Mouse (Mus musculus) embryonic facial prominence, embryonic 15.5 days (tissue): Measurements from ENCODE around the gene Eef1a2. TPM values are rescaled to one million over a fixed set of nuclear protein-coding genes. Genes with fewer than 3 reads are reported as not detected.
"Not testable (repeated sequence)": the region's sequence is repeated elsewhere in the genome, so short reads cannot be mapped to it uniquely, and the experiment has no call there.

Experiments
- ATAC-seq: fragments of 200-750 bp; cut with Nextera tagmentation; 2 replicates; pipeline ENCODE4 v1.8.0; 2017; ENCODE audit warnings: low read depth, moderate TSS enrichment; ENCODE audit not compliant: insufficient number of reproducible peaks, low FRiP score, low TSS enrichment
- H3K27ac ChIP-seq: fragments of 300-500 bp; sonication (generic); replicated peaks from 2 replicates; pipeline ENCODE4 v1.5.1; 2015; ENCODE audit warnings: mild to moderate bottlenecking, inconsistent platforms
- H3K27me3 ChIP-seq: fragments of 300-500 bp; sonication (generic); 2 replicates; pipeline ENCODE4 v1.6.1; 2015; ENCODE audit warnings: inconsistent platforms
- H3K36me3 ChIP-seq: fragments of 300-500 bp; sonication (generic); 2 replicates; pipeline ENCODE4 v1.6.1; 2015; ENCODE audit warnings: mild to moderate bottlenecking, inconsistent platforms
- H3K4me1 ChIP-seq: fragments of 300-500 bp; sonication (generic); 2 replicates; pipeline ENCODE4 v1.6.1; 2015; ENCODE audit warnings: inconsistent platforms
- H3K4me2 ChIP-seq: fragments of 300-500 bp; sonication (generic); replicated peaks from 2 replicates; pipeline ENCODE4 v1.6.1; 2015; ENCODE audit warnings: mild to moderate bottlenecking, inconsistent platforms
- H3K4me3 ChIP-seq: fragments of 300-500 bp; sonication (generic); replicated peaks from 2 replicates; pipeline ENCODE4 v1.5.1; 2015; ENCODE audit warnings: mild to moderate bottlenecking, inconsistent platforms
- H3K9ac ChIP-seq: fragments of 300-500 bp; sonication (generic); 2 replicates; pipeline ENCODE4 v1.6.1; 2015; ENCODE audit warnings: inconsistent platforms
- H3K9me3 ChIP-seq: fragments of 300-500 bp; sonication (generic); replicated peaks from 2 replicates; pipeline ENCODE4 v1.6.1; 2016; ENCODE audit warnings: inconsistent platforms
- WGBS: fragments of 180-500 bp; shearing (Covaris S2); methylation state at CpG from one replicate; pipeline ENCODE4 v1.1.7; 2015; 5-methylcytosine and 5-hydroxymethylcytosine counted together
- polyA plus RNA-seq: library from polyadenylated mRNA; unstranded; fragments of >200 nt; fragmentation: Nextera tagmentation; extraction: Ambion mirVana; gene quantifications from 2 replicates; pipeline ENCODE4 v1.2.1, GENCODE M21; 2015

Gene Eef1a2
- 0.21 and 0.25 TPM in 2 replicates for polyA plus RNA-seq

GRCm38 (mm10) chr2:181156248-181157121 lies at the start of gene Eef1a2:
TSS of gene Eef1a2 (minus strand) at chr2:181157014.
- H3K27ac ChIP-seq: no peak within 1 kb of the TSS
- peak within 1 kb of the TSS; percentile 37 for H3K4me2 ChIP-seq
- H3K4me3 ChIP-seq: peak within 1 kb of the TSS; percentile 23
- no peaks in the 10 kb centered on the region for H3K36me3 ChIP-seq
- H3K4me1 ChIP-seq: 0 out of 2 replicates have a peak, but pooled peaks cover 5% of the 10 kb centered on the region
- no peak within 1 kb of the TSS for H3K9ac ChIP-seq
- H3K27me3 ChIP-seq: peaks cover 55% of the 10 kb centered on the region
- WGBS: 3% methylated on average over 55 of the region's 55 CpGs
- no peaks in the 10 kb centered on the region for H3K9me3 ChIP-seq
- ATAC-seq: no peak

GRCm38 (mm10) chr2:181206118-181206517 lies 49.3 kb upstream of the Eef1a2 start:
- H3K27ac ChIP-seq: no peak overlapping the region
- no peaks in the 10 kb centered on the region for H3K9me3 ChIP-seq
- WGBS: 75% methylated on average over 9 of the region's 9 CpGs
- ATAC-seq: no peak
- no peaks in the 10 kb centered on the region for H3K36me3 ChIP-seq
- no peaks in the 10 kb centered on the region for H3K4me1 ChIP-seq
- no peak overlapping the region for H3K9ac ChIP-seq
- no peak overlapping the region for H3K4me3 ChIP-seq
- H3K27me3 ChIP-seq: peaks cover 3% of the 10 kb centered on the region
- H3K4me2 ChIP-seq: no peak overlapping the region

DNA sequence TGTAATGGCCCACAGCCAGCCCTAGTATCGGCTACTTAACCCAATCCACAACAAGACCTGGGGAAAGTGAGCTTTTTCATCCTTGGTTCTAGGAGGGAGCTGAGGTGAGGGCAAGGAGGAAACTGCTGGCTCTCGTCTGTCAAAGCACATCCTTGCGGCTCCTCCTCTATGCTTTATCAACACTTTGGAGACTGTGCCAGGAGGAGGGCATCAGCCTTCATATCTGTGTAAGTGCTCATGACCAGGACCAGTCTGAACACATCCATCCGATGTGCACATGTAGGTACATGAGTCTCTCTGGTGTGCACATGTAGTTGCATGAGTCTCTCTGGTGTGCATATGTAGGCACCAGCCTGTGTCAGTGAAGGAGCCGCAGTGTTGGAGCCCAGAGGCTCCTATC lies 48.9 kb upstream of the Eef1a2 start:
- Histone ChIP-seq H3K27me3 (no peaks in the 10 kb centered on the region), H3K4me1 (no peaks in the 10 kb centered on the region), H3K27ac (no peak overlapping the region), H3K9me3 (no peaks in the 10 kb centered on the region), H3K4me2 (no peak overlapping the region), H3K36me3 (no peaks in the 10 kb centered on the region), H3K9ac (no peak overlapping the region), H3K4me3 (no peak overlapping the region)
- 79% methylated on average over 5 of the region's 5 CpGs for WGBS
- ATAC-seq: no peak

DNA sequence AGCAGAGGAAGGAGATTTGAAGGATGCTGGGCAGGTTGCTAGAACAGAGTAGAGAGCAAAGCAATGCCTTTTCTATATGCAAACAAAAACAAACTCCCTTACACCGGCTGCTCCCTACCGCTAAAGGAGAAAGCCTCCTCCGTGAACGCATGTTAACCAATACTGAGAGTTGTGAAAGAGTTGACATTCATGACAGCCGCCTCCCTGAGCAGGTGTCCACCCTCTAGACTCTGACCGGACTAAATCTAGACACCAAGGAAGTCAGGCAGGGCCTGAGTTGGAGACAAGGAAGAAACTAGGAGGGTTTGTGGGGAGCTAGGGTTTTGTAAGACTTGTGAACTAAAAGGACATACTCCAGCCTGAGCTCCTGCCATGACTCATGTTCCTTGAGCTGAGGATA lies 46.1 kb upstream of the Eef1a2 start:
- H3K27me3 ChIP-seq: 0 out of 2 replicates have a peak, but pooled peaks cover 4% of the 10 kb centered on the region
- ATAC-seq: no peak
- WGBS: 72% methylated on average over 6 of the region's 6 CpGs
- no peak overlapping the region for H3K4me2 ChIP-seq
- no peaks in the 10 kb centered on the region for H3K9me3 ChIP-seq
- no peak overlapping the region for H3K27ac ChIP-seq
- no peak overlapping the region for H3K9ac ChIP-seq
- no peak overlapping the region for H3K4me3 ChIP-seq
- no peaks in the 10 kb centered on the region for H3K36me3 ChIP-seq
- H3K4me1 ChIP-seq: no peaks in the 10 kb centered on the region

DNA sequence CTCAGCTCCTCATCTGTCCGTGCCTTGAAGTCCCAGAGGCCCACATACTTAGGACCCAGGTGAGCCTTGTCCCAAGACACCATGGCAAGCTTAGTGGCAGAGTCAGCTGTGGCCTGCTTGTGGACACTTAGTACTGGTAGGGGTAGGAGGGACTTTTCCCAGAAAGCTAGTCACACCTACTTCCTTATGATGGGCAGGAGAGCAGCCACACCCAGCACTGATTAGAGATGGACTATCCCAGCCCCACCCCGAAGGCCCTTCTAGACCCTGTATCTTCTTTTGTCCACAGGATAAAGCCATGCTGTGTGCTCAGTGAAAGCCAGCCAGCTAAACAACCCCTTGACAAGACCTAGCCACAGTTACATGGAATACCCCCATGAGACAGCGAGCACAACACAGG lies 45.6 kb upstream of the Eef1a2 start, which contains the start of gene Ptk6:
Gene Ptk6, minus strand, starts transcription at position 368 of the 400 bp plus-strand sequence.
- 83% methylated on average over 3 of the region's 3 CpGs for WGBS
- no peak within 1 kb of the TSS for H3K4me2 ChIP-seq
- 0 out of 2 replicates have a peak, but pooled peaks cover 4% of the 10 kb centered on the region for H3K27me3 ChIP-seq
- no peaks in the 10 kb centered on the region for H3K36me3 ChIP-seq
- H3K27ac ChIP-seq: no peak within 1 kb of the TSS
- no peak within 1 kb of the TSS for H3K4me3 ChIP-seq
- no peak for ATAC-seq
- no peak within 1 kb of the TSS for H3K9ac ChIP-seq
- H3K4me1 ChIP-seq: no peaks in the 10 kb centered on the region
- H3K9me3 ChIP-seq: no peaks in the 10 kb centered on the region

- Histone ChIP-seq H3K27ac (no peak overlapping the region), H3K27me3 (0 out of 2 replicates have a peak, but pooled peaks cover 4% of the 10 kb centered on the region), H3K9ac (no peak overlapping the region), H3K4me1 (no peaks in the 10 kb centered on the region), H3K36me3 (no peaks in the 10 kb centered on the region), H3K4me2 (no peak overlapping the region), H3K4me3 (no peak overlapping the region), H3K9me3 (no peaks in the 10 kb centered on the region)
- whole genome bisulfite sequencing: 61% methylated on average over 3 of the region's 3 CpGs
- ATAC-seq: no peak
Observed at GRCm38 (mm10) chr2:181201606-181202005, 44.8 kb upstream of the Eef1a2 start.

GRCm38 (mm10) chr2:181196628-181197300 lies 40.0 kb upstream of the Eef1a2 start:
- 87% methylated on average over 4 of the region's 4 CpGs for WGBS
- H3K36me3 ChIP-seq: no peaks in the 10 kb centered on the region
- 0 out of 2 replicates have a peak, but pooled peaks cover 4% of the 10 kb centered on the region for H3K27me3 ChIP-seq
- H3K9me3 ChIP-seq: no peaks in the 10 kb centered on the region
- H3K9ac ChIP-seq: no peak overlapping the region
- no peak overlapping the region for H3K4me3 ChIP-seq
- no peak overlapping the region for H3K4me2 ChIP-seq
- no peak overlapping the region for H3K27ac ChIP-seq
- H3K4me1 ChIP-seq: no peaks in the 10 kb centered on the region
- ATAC-seq: no peak

DNA sequence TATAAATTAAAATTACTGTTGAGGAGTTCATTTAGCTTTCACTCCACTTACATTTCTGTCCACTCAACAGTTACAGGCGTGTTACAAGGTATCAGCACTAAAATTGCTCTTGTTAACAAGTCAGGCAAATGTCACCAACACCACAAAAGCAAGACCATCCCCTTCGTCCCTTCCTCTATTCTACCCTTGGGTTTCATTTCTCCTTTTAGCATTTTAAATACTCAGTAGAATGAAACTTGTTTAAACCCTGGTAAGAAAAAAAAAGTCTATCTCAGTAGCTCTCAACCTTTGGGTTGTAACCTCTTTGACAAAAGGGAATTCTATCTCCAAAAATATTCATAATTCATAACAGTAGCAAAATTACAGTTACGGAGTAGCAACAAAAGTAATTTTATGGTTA lies 36.2 kb upstream of the Eef1a2 start:
- WGBS: 72% methylated on average over 3 of the region's 3 CpGs
- H3K4me1 ChIP-seq: peaks cover 9% of the 10 kb centered on the region
- no peak overlapping the region for H3K27ac ChIP-seq

GRCm38 (mm10) chr2:181191936-181192335 lies 35.1 kb upstream of the Eef1a2 start:
- no peaks in the 10 kb centered on the region for H3K36me3 ChIP-seq
- no peak overlapping the region for H3K27ac ChIP-seq
- peaks cover 9% of the 10 kb centered on the region for H3K4me1 ChIP-seq
- H3K27me3 ChIP-seq: no peaks in the 10 kb centered on the region
- H3K4me3 ChIP-seq: no peak overlapping the region
- H3K9me3 ChIP-seq: no peaks in the 10 kb centered on the region
- H3K9ac ChIP-seq: no peak overlapping the region
- no peak overlapping the region for H3K4me2 ChIP-seq
- 56% methylated on average over 4 of the region's 4 CpGs for WGBS
- no peak for ATAC-seq

More for the DNA sequence above, 36.2 kb upstream of the Eef1a2 start:
- Histone ChIP-seq H3K9ac (no peak overlapping the region), H3K9me3 (no peaks in the 10 kb centered on the region), H3K36me3 (no peaks in the 10 kb centered on the region), H3K27me3 (no peaks in the 10 kb centered on the region), H3K4me2 (no peak overlapping the region), H3K4me3 (no peak overlapping the region)
- no peak for ATAC-seq

DNA sequence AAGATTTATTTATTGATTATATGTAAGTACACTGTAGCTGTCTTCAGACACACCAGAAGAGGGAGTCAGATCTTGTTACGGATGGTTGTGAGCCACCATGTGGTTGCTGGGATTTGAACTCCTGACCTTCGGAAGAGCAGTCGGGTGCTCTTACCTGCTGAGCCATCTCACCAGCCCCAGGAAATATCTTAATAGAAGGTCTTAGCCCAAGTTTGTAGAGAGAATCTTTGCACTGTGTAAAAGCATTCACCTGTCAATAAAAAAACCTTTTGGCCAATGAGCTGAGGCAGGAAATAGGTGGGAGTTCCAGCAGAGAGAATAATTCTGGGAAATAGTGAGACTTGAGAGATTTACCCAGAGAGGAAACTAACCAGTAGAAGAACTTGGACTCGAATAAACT lies 34.6 kb upstream of the Eef1a2 start:
- H3K27ac ChIP-seq, H3K36me3 ChIP-seq, H3K4me1 ChIP-seq, H3K9me3 ChIP-seq, ATAC-seq, H3K9ac ChIP-seq, H3K27me3 ChIP-seq, H3K4me2 ChIP-seq, H3K4me3 ChIP-seq: not testable (repeated sequence)
- 60% methylated on average over 4 of the region's 4 CpGs for WGBS

- H3K27ac ChIP-seq: peak overlapping the region; percentile 39; the same call in 1 of the 2 replicates
- no peak overlapping the region for H3K9ac ChIP-seq
- WGBS: 78% methylated on average over 1 of the region's 1 CpGs
Observed at GRCm38 (mm10) chr2:181189321-181189720, 32.5 kb upstream of the Eef1a2 start.

More at GRCm38 (mm10) chr2:181189321-181189720, 32.5 kb upstream of the Eef1a2 start:
- no peaks in the 10 kb centered on the region for H3K27me3 ChIP-seq
- no peaks in the 10 kb centered on the region for H3K36me3 ChIP-seq
- peaks cover 12% of the 10 kb centered on the region for H3K4me1 ChIP-seq
- ATAC-seq: no peak
- no peaks in the 10 kb centered on the region for H3K9me3 ChIP-seq
- H3K4me2 ChIP-seq: no peak overlapping the region
- no peak overlapping the region for H3K4me3 ChIP-seq
